Mouse (Mus musculus): ENCODE data around the gene Pycard. TPM values are rescaled to one million over a fixed set of nuclear protein-coding genes. Genes with fewer than 3 reads are reported as not detected.
"Not testable (repeated sequence)": the region's sequence is repeated elsewhere in the genome, so short reads cannot be mapped to it uniquely, and the experiment has no call there.

The Pycard gene
- polyA plus RNA-seq, 1 experiment: 126 TPM

DNA sequence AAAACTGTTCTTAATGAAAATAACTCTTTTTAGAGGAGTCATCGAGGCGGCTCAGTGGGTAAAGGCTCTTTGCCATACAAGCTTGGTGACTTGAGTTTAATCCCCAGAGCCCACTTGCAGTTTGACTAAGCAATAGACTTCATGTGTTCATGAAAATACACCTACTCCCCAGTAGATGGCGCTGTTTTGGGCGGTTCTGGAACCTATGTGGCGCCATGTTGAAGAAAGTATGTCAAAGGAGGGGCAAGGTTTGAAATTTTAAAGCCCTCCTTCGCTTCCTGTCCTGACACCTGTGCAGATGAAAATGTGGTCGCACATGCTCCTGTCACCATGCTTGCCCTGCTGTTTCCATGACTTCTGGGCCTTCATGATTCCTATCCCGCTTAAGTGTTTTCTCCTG, 29.3 kb upstream of the Pycard start:
- no peak overlapping the region for H3K27ac ChIP-seq (ENCODE audit: insufficient read depth, low read depth, low read length)
- H3K4me3 ChIP-seq (ENCODE audit: insufficient read depth, low read length): no peak overlapping the region
- TF ChIP-seq CTCF (IDR thresholded peaks at IDR 0.05; ENCODE audit: low read depth, low read length): no peak
- no peak for TF ChIP-seq POLR2A (IDR thresholded peaks at IDR 0.05; ENCODE audit: borderline replicate concordance, low read depth, low read length)
- peaks cover 22% of the 10 kb centered on the region for H3K4me1 ChIP-seq (ENCODE audit: control insufficient read depth, insufficient read depth, low read length)

DNA sequence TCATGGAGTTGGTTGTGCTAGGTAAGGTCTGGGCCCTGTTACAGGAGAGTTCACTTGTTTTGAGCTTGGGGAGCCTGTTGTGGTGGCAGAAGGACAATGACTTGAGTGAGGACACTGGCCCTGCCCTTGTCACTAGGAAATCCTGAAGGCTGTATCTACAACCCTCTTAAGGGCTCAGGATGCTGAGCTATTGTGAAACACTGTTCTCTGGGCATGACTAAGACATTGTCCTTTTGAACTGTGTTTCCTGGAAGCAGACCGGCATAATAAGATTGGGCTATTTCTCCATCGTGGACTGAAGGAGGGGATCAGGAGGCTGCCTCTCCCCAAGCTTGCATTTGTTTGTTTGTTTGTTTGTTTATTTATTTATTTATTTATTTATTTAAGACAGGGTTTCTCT, 25.5 kb upstream of the Pycard start:
- Histone ChIP-seq H3K4me3 (ENCODE audit: insufficient read depth, low read length) (no peak overlapping the region), H3K4me1 (ENCODE audit: control insufficient read depth, insufficient read depth, low read length) (peaks cover 10% of the 10 kb centered on the region), H3K27ac (ENCODE audit: insufficient read depth, low read depth, low read length) (no peak overlapping the region)
- no peak for TF ChIP-seq POLR2A (IDR thresholded peaks at IDR 0.05; ENCODE audit: borderline replicate concordance, low read depth, low read length)
- TF ChIP-seq CTCF (IDR thresholded peaks at IDR 0.05; ENCODE audit: low read depth, low read length): no peak

DNA sequence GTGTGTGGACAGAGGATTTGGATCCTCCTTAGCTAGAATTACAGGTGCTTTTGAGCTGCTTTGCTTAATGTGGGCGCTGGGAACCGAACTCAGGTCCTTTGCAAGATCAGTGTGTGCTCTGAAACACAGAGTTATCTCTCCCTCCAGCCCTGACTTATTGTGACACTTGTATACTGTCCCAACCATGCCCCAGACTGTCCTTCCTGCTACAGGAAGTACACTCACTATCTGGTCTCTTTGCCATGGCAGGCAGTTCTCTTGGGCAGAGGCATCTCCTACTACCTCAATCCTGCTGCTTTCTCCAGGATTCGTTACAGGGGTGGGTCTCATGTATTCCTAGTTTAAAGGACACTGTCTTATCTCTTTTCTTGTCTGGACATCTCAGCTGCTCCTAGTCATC, 24.6 kb upstream of the Pycard start:
- Histone ChIP-seq H3K27ac (ENCODE audit: insufficient read depth, low read depth, low read length) (no peak overlapping the region), H3K4me1 (ENCODE audit: control insufficient read depth, insufficient read depth, low read length) (peaks cover 10% of the 10 kb centered on the region), H3K4me3 (ENCODE audit: insufficient read depth, low read length) (no peak overlapping the region)
- TF ChIP-seq CTCF (IDR thresholded peaks at IDR 0.05; ENCODE audit: low read depth, low read length) (no peak), POLR2A (IDR thresholded peaks at IDR 0.05; ENCODE audit: borderline replicate concordance, low read depth, low read length) (no peak)

DNA sequence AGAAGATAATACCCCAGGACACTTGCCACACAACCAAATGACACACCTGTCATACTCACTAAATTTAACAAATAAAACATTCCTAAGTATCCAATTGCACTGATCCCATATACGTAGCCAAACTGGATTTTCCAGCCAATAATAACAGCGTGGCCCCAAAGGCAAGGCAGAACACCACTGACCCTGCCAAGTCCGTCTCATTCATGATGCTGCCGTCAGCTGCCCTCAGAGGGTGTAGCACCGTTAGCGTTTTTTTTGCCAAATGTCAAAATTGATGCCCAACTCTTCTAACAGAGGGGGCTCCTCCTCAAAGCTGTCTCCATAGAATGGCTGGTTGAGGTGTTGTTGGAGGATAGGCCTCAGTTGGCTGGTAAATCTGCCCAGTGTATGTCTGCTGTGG, 23.0 kb upstream of the Pycard start:
- TF ChIP-seq CTCF (IDR thresholded peaks at IDR 0.05; ENCODE audit: low read depth, low read length) (no peak), POLR2A (IDR thresholded peaks at IDR 0.05; ENCODE audit: borderline replicate concordance, low read depth, low read length) (no peak)
- Histone ChIP-seq H3K4me1 (ENCODE audit: control insufficient read depth, insufficient read depth, low read length) (peaks cover 10% of the 10 kb centered on the region), H3K27ac (ENCODE audit: insufficient read depth, low read depth, low read length) (no peak overlapping the region), H3K4me3 (ENCODE audit: insufficient read depth, low read length) (no peak overlapping the region)

DNA sequence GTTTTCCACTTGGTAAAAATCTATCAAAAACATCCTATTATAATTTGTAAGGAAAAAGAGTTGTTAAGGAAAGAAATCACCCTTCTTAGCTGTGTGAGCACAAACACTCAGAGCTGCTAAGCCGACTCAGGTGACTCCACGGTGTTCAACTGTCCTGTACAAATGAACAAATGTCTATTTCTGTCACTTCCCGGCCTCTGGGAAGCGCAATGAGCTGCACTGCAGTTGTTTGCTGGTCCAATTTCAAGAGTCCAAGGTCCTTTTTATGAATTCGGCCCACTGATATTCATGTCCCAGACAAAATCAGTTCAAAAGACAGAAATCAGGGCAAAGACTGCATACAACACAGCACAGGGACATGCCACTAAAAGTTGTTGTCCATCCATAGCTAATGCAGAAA, 22.5 kb upstream of the Pycard start:
- H3K4me3 ChIP-seq (ENCODE audit: insufficient read depth, low read length); H3K27ac ChIP-seq (ENCODE audit: insufficient read depth, low read depth, low read length); H3K4me1 ChIP-seq (ENCODE audit: control insufficient read depth, insufficient read depth, low read length): not testable (repeated sequence)

DNA sequence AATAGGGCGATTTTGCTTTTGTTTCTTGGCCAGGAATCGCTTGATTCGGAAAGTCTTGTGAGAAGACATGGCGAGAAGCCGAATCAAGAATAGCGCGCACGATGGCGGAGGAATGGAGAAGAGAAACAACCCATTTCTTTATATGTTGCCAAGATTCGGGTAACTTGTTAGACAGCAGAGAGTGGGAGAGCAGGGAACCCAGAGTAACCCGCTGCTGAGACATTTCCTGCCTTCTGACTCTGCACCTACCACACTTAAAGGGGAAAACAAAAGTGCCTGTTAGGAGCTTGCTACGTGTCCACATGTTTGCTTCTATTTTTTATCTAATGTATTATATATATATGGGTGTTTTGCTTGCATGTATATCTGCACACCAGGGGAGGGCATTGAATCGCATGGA, 19.4 kb upstream of the Pycard start:
- Histone ChIP-seq H3K4me3 (ENCODE audit: insufficient read depth, low read length) (no peak overlapping the region), H3K4me1 (ENCODE audit: control insufficient read depth, insufficient read depth, low read length) (peaks cover under 1% of the 10 kb centered on the region), H3K27ac (ENCODE audit: insufficient read depth, low read depth, low read length) (no peak overlapping the region)
- TF ChIP-seq POLR2A (IDR thresholded peaks at IDR 0.05; ENCODE audit: borderline replicate concordance, low read depth, low read length) (no peak), CTCF (IDR thresholded peaks at IDR 0.05; ENCODE audit: low read depth, low read length) (no peak)

DNA sequence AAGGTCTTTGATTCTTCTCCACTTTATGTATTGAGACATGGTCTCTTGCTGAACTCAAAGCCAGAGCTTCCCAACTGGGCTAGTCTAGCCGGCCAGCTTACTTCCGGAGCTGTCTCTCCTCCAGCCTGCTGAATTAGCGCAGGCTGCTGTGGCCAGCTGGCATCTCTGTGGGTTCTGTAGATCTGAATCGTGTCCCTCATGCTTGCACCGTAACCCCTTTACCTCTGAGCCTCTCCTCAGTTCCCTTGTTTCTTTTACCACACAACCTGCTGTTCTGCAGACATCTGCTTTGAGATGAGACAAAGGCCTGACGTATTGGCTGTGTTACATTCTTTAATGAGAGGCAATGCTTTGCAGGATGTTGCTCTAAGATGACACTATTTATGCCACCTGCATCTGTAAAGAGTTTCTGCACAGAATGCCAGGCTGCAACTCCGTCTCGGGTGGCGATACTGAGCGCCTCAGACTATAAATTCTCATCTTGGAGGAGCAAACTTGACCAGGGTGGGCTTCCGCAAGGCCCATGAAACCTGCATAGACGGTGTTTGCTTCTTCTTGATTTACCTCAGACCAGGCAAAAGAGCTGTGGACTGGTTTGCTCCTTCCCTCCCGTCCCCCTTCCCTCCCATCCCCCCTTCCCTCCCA, 18.6 kb upstream of the Pycard start:
- Histone ChIP-seq H3K4me1 (ENCODE audit: control insufficient read depth, insufficient read depth, low read length) (no peaks in the 10 kb centered on the region), H3K4me3 (ENCODE audit: insufficient read depth, low read length) (no peak overlapping the region), H3K27ac (ENCODE audit: insufficient read depth, low read depth, low read length) (no peak overlapping the region)
- no peak for TF ChIP-seq CTCF (IDR thresholded peaks at IDR 0.05; ENCODE audit: low read depth, low read length)
- TF ChIP-seq POLR2A (IDR thresholded peaks at IDR 0.05; ENCODE audit: borderline replicate concordance, low read depth, low read length): no peak

DNA sequence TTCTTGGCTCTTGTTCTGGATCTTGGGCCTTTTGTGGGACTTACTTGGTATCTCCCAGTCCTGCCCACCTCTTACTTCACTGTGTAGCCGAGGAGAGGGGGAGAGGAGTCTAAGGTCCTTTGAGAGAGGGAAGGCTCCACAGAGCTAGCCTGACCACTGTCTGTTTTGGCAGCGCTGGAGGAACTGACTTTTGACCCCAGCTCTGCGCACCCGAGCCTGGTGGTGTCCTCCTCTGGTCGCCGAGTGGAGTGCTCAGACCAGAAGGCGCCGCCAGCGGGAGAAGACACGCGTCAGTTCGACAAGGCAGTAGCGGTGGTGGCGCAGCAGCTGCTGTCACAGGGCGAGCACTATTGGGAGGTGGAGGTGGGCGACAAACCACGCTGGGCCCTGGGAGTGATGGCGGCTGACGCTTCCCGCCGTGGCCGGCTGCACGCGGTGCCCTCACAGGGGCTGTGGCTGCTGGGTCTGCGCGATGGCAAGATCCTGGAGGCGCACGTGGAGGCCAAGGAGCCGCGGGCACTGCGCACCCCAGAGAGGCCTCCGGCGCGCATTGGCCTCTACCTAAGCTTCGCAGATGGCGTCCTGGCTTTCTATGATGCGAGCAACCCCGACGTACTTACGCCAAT, 16.2 kb upstream of the Pycard start:
- TF ChIP-seq CTCF (IDR thresholded peaks at IDR 0.05; ENCODE audit: low read depth, low read length) (no peak), POLR2A (IDR thresholded peaks at IDR 0.05; ENCODE audit: borderline replicate concordance, low read depth, low read length) (no peak)
- H3K4me1 ChIP-seq (ENCODE audit: control insufficient read depth, insufficient read depth, low read length): peaks cover 5% of the 10 kb centered on the region

DNA sequence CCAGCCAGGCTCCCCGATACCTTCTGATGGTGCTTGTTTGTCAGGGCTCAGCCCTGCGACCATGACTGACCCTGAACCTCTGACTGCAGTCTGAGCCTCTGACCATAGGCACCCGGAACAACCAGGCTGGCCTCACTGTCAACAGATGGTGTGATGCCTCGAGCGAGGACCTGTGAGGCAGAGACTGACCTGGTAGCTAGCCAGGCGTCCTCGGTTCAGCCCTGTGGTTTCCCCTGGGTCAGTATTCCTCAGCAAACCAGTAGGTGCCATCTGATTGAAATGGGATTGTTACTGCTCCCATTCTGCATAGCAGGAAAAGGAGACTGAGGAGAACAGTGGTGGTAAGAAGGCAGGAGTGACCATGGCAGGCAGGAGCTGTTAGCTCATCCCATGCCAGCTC, 12.5 kb upstream of the Pycard start:
- Histone ChIP-seq H3K4me1 (ENCODE audit: control insufficient read depth, insufficient read depth, low read length) (peaks cover 13% of the 10 kb centered on the region), H3K27ac (ENCODE audit: insufficient read depth, low read depth, low read length) (no peak overlapping the region), H3K4me3 (ENCODE audit: insufficient read depth, low read length) (no peak overlapping the region)
- no peak for TF ChIP-seq CTCF (IDR thresholded peaks at IDR 0.05; ENCODE audit: low read depth, low read length)
- TF ChIP-seq POLR2A (IDR thresholded peaks at IDR 0.05; ENCODE audit: borderline replicate concordance, low read depth, low read length): no peak

More for the DNA sequence above, 16.2 kb upstream of the Pycard start:
- H3K4me3 ChIP-seq (ENCODE audit: insufficient read depth, low read length): no peak overlapping the region
- no peak overlapping the region for H3K27ac ChIP-seq (ENCODE audit: insufficient read depth, low read depth, low read length)

DNA sequence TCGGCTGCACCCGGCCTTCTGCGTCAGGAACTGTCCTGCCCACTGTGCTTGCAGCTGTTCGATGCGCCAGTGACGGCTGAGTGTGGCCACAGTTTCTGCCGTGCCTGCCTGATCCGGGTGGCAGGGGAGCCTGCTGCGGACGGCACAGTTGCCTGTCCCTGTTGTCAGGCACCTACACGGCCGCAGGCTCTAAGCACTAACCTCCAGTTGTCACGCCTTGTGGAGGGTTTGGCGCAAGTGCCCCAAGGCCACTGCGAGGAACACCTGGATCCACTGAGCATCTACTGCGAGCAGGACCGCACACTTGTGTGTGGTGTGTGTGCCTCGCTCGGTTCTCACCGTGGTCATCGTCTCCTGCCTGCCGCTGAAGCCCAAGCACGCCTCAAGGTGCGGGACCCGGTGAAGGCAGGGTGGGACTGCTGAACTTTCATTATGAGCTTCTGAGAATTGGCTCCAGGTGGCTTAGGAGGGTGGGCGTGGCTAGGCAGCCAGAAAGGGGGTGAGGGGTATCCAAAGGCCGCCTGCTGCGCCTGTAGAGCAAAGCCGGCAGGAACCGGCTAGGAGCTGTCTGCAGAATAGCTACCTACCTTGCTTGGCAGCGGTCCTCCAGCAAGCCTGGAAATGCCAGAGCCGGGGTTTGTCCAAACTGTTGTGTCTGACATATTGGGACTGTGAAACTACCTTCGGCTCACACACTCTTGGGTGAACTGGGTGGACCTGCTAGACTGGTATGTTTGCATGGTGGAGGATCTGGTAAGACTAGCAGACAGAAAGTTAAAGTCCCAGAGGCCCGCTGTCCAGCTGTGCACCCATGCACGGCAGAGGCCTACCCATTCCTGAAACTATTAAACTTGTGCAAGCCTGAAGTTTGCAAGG, 11.1 kb upstream of the Pycard start:
- Histone ChIP-seq H3K27ac (ENCODE audit: insufficient read depth, low read depth, low read length) (no peak overlapping the region), H3K4me3 (ENCODE audit: insufficient read depth, low read length) (no peak overlapping the region), H3K4me1 (ENCODE audit: control insufficient read depth, insufficient read depth, low read length) (peaks cover 18% of the 10 kb centered on the region)
- TF ChIP-seq CTCF (IDR thresholded peaks at IDR 0.05; ENCODE audit: low read depth, low read length): no peak
- TF ChIP-seq POLR2A (IDR thresholded peaks at IDR 0.05; ENCODE audit: borderline replicate concordance, low read depth, low read length): no peak

Data from bone marrow macrophage, adult 2 months (primary cell).